Mouse (Mus musculus): ENCODE measurements around the gene Sgta. TPM values are rescaled to one million over a fixed set of nuclear protein-coding genes. Genes with fewer than 3 reads are reported as not detected.

Gene Sgta
- polyA plus RNA-seq, 2 experiments: 38.4 to 43.8 TPM

DNA sequence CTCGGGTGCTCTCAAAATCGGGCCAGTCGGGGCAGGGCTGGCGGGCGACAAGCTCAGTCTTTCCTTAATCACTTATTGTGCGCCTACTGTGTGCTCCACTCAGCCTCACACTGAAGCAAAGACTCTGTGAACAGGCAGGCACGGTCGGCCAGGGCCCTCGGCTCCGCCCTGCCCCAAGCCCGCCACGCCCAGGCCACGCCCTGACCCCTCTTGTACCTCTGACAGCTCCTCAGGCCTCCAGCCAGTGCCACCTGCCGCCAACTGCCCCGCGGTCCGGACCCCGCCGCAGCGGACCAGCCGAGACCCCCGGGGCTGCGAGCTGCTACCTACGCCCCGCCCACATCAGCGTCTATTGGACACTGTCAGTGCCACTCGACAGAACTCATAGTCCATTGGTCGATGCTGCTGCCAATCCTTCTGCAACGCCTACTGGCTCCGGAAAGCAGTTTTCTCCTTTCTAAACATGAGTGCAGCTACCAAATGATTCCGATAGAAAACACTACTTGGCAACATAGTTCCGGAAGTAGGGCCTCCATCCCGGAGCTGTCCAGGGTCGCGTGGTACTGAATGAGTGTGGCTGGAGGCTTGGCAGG lies 22.9 kb downstream of the Sgta start, which contains the start of gene Slc39a3:
Gene Slc39a3 (minus strand): TSS at position 439 of the 593 bp plus-strand sequence.
- DNase-seq (ENCODE audit: low read depth in 3 of 3, low spot score in 3 of 3) (peak; percentile 94 to 96 (median 96)), ATAC-seq (ENCODE audit: insufficient read depth) (peak; percentile 98)
- Histone ChIP-seq H3K27ac (peak within 1 kb of the TSS; percentile 39), H3K27me3 (ENCODE audit: control insufficient read depth, insufficient read depth, low read length) (no peaks in the 10 kb centered on the region), H3K4me2 (ENCODE audit: low read depth) (peak within 1 kb of the TSS; percentile 65), H3K4me1 (replicated peaks; ENCODE audit: control insufficient read depth in 2 of 2, insufficient read depth in 2 of 2, low read length in 1 of 2) (peaks cover 0 to 5% of the 10 kb centered on the region in 2 experiments; a peak in 2 of 4 replicates), H3K4me3 (ENCODE audit: insufficient read depth in 1 of 2, low read depth in 2 of 2, low read length in 2 of 2) (peak within 1 kb of the TSS; percentile 71 to 87), H3K9me3 (ENCODE audit: control insufficient read depth, low read length) (no peaks in the 10 kb centered on the region), H3K36me3 (replicated peaks; ENCODE audit: control insufficient read depth, insufficient read depth, low read depth) (no peaks in the 10 kb centered on the region), H3K9ac (replicated peaks) (peak within 1 kb of the TSS; percentile 75)
- WGBS (ENCODE audit: insufficient replicate concordance): under 1% methylated on average over 35 of the region's 35 CpGs
- TF ChIP-seq CTCF (IDR thresholded peaks at IDR 0.05; ENCODE audit: low read depth) (no peak), EP300 (IDR thresholded peaks at IDR 0.05; ENCODE audit: low read depth) (peak; percentile 61)

DNA sequence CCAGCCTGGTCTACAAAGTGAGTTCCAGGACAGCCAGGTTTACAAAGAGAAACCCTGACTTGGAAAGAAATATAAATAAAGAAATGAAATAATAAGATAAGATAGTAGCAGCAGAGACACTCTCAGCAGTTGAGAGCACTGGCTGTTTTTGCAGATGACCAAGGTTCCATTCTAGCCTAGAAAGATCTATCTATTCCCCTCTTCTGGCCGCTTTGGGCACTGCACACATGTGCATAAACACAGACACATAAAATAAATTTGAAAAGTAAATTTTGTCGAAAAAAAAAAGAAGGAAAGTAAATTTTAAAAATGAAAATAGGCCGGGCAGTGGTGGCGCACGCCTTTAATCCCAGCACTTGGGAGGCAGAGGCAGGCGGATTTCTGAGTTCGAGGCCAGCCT lies 23.7 kb downstream of the Sgta start:
- Histone ChIP-seq H3K4me1 (replicated peaks; ENCODE audit: control insufficient read depth in 2 of 2, insufficient read depth in 2 of 2, low read length in 1 of 2) (peaks cover 0 to 5% of the 10 kb centered on the region in 2 experiments; a peak in 2 of 4 replicates), H3K4me3 (ENCODE audit: insufficient read depth in 1 of 2, low read depth in 2 of 2, low read length in 2 of 2) (no peak overlapping the region), H3K9ac (replicated peaks) (no peak overlapping the region), H3K27me3 (ENCODE audit: control insufficient read depth, insufficient read depth, low read length) (no peaks in the 10 kb centered on the region), H3K27ac (no peak overlapping the region), H3K9me3 (ENCODE audit: control insufficient read depth, low read length) (no peaks in the 10 kb centered on the region), H3K4me2 (ENCODE audit: low read depth) (peak overlapping the region; percentile 65; the same call in 1 of the 2 replicates), H3K36me3 (replicated peaks; ENCODE audit: control insufficient read depth, insufficient read depth, low read depth) (no peaks in the 10 kb centered on the region)
- TF ChIP-seq EP300 (IDR thresholded peaks at IDR 0.05; ENCODE audit: low read depth): no peak
- peak; percentile 29; the same call in 1 of the 2 replicates for TF ChIP-seq CTCF (IDR thresholded peaks at IDR 0.05; ENCODE audit: low read depth)
- no peak for DNase-seq (ENCODE audit: low read depth in 3 of 3, low spot score in 3 of 3)
- ATAC-seq (ENCODE audit: insufficient read depth): no peak
- 69% methylated on average over 7 of the region's 7 CpGs for WGBS (ENCODE audit: insufficient replicate concordance)

DNA sequence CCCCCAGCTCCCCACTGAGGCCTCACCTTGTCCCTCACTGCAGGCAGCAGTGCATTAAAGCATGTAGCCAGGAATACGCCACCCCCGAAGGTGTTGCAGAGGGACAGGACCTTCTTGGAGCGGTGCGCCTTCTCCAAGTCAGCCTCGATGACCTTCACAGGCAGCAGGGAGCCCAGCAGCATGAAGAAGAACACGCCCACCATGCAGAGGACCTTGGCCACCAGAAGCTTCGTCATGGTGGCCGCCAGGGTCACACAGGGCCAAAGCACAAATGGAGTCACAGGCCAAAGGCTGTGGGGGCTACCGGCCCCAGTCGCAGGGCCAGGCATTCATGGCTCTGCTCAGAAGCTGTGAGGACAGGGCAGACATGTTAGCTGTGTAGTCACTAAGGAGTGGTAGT lies 26.4 kb downstream of the Sgta start:
- no peak for TF ChIP-seq EP300 (IDR thresholded peaks at IDR 0.05; ENCODE audit: low read depth)
- no peak for TF ChIP-seq CTCF (IDR thresholded peaks at IDR 0.05; ENCODE audit: low read depth)
- Histone ChIP-seq H3K9ac (replicated peaks) (no peak overlapping the region), H3K4me2 (ENCODE audit: low read depth) (no peak overlapping the region), H3K4me1 (replicated peaks; ENCODE audit: control insufficient read depth in 2 of 2, insufficient read depth in 2 of 2, low read length in 1 of 2) (peaks cover 0 to 5% of the 10 kb centered on the region in 2 experiments; a peak in 2 of 4 replicates), H3K4me3 (ENCODE audit: insufficient read depth in 1 of 2, low read depth in 2 of 2, low read length in 2 of 2) (no peak overlapping the region), H3K9me3 (ENCODE audit: control insufficient read depth, low read length) (no peaks in the 10 kb centered on the region), H3K27ac (no peak overlapping the region), H3K36me3 (replicated peaks; ENCODE audit: control insufficient read depth, insufficient read depth, low read depth) (no peaks in the 10 kb centered on the region), H3K27me3 (ENCODE audit: control insufficient read depth, insufficient read depth, low read length) (no peaks in the 10 kb centered on the region)
- WGBS (ENCODE audit: insufficient replicate concordance): 64% methylated on average over 10 of the region's 10 CpGs
- ATAC-seq (ENCODE audit: insufficient read depth): no peak
- no peak for DNase-seq (ENCODE audit: low read depth in 3 of 3, low spot score in 3 of 3)

DNA sequence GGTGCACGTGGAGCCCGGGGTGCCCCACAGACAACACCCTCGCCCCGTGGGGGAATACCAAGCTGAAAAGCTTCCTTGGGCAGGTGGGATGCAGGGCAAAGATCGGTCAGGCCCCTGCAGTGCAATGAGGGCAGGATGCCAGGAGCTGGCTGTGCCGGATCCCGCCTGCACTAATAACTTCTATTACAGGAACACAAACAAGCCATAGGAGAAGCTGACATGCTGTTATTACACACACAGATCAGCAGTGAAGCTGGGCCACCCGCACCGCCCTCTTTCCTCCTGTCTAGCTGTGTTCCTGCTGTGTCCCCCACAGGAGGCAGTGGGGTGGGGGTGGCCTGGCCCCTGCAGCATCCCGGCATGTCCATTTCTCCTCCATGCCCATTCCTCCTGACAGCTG lies 30.9 kb downstream of the Sgta start:
- TF ChIP-seq EP300 (IDR thresholded peaks at IDR 0.05; ENCODE audit: low read depth): no peak
- no peak for TF ChIP-seq CTCF (IDR thresholded peaks at IDR 0.05; ENCODE audit: low read depth)
- no peak overlapping the region for H3K27ac ChIP-seq
- H3K36me3 ChIP-seq (replicated peaks; ENCODE audit: control insufficient read depth, insufficient read depth, low read depth): no peaks in the 10 kb centered on the region
- ATAC-seq (ENCODE audit: insufficient read depth) (no peak), DNase-seq (ENCODE audit: low read depth in 3 of 3, low spot score in 3 of 3) (no peak)
- H3K27me3 ChIP-seq (ENCODE audit: control insufficient read depth, insufficient read depth, low read length): peaks cover 18% of the 10 kb centered on the region
- WGBS (ENCODE audit: insufficient replicate concordance): 62% methylated on average over 10 of the region's 10 CpGs
- H3K9ac ChIP-seq (replicated peaks): no peak overlapping the region
- H3K4me2 ChIP-seq (ENCODE audit: low read depth): no peak overlapping the region
- H3K4me3 ChIP-seq (ENCODE audit: insufficient read depth in 1 of 2, low read depth in 2 of 2, low read length in 2 of 2): no peak overlapping the region
- no peaks in the 10 kb centered on the region for H3K9me3 ChIP-seq (ENCODE audit: control insufficient read depth, low read length)
- H3K4me1 ChIP-seq (replicated peaks; ENCODE audit: control insufficient read depth in 2 of 2, insufficient read depth in 2 of 2, low read length in 1 of 2): no peaks in the 10 kb centered on the region

DNA sequence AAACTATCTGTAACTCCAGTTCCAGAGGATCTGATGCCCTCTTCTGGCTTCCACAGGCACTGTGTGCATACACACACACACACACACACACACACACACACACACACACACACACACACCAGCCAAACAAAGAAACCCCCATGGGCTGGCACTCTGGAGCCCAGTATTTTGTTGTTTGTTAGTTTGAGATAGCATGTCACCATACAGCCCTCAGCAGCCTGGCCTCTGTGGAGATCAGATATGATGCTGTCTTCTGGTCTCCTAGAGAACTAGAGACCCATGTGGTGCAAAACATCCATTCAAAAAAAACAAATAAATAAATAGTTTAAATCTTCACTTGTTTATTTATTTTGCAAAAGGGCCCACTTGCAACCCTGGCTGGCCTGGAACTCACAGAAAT lies 31.8 kb downstream of the Sgta start:
- DNase-seq (ENCODE audit: low read depth in 3 of 3, low spot score in 3 of 3) (no peak), ATAC-seq (ENCODE audit: insufficient read depth) (peak; percentile 53; the same call in 1 of the 2 replicates)
- Histone ChIP-seq H3K4me2 (ENCODE audit: low read depth) (no peak overlapping the region), H3K4me3 (ENCODE audit: insufficient read depth in 1 of 2, low read depth in 2 of 2, low read length in 2 of 2) (no peak overlapping the region), H3K36me3 (replicated peaks; ENCODE audit: control insufficient read depth, insufficient read depth, low read depth) (no peaks in the 10 kb centered on the region), H3K27me3 (ENCODE audit: control insufficient read depth, insufficient read depth, low read length) (peaks cover 20% of the 10 kb centered on the region), H3K9ac (replicated peaks) (no peak overlapping the region), H3K4me1 (replicated peaks; ENCODE audit: control insufficient read depth in 2 of 2, insufficient read depth in 2 of 2, low read length in 1 of 2) (no peaks in the 10 kb centered on the region), H3K9me3 (ENCODE audit: control insufficient read depth, low read length) (no peaks in the 10 kb centered on the region), H3K27ac (no peak overlapping the region)
- TF ChIP-seq CTCF (IDR thresholded peaks at IDR 0.05; ENCODE audit: low read depth) (no peak), EP300 (IDR thresholded peaks at IDR 0.05; ENCODE audit: low read depth) (no peak)
